1 mouse cellular context compared by ENCODE assay signal in the genomic region with DNA sequence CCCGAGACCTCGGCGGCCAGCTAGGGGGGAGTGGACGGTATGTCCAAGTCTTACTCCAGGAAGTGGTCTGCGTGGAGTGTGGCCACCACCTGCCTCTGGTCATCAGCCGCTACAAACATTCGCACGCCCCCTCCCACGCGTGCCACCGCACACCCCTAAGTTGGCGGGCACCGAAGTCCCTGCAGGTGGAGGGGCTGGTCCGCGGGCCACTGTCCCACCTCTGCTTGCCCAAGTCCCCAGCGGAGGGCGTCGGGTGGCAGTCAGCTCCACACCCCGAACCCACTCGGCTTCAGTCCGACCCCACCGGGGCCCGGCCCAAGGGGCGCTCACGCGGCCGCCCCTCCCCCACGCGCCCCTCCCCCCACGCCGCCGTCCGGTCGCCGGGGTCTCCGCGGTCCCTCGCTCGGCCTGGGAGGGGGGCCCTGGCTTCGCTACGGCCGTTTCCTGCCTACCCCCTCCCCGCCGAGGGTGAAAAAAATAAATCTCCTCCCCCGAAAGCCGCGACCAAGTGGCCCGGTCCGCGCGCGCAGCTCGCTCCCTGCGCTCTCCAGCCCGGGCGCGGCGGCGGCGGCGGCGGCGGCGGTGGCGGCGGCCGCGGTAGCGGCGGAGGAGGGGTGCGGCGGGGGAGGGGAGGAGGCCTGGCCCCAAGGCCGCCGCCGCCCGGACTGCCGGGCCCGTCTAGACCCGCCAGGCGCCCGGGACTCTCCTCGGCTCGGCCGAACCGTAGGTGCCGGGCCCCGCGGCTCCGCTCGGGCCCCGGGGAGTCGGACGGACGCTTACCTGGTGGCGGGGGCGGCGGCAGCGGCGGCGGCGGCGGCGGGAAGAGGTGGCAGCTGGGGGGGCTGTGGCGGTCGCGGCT.
TF ChIP-seq lines count a peak whose summit lies in the region.

No protein-coding gene starts in this region.

TF ChIP-seq in CH12.LX, 34 proteins besides CTCF, POLR2A, EP300 and RAD21 (continued from another document):
- TF ChIP-seq CHD2 (IDR thresholded peaks at IDR 0.05; ENCODE audit: low read length) (peak; percentile 94), SIN3A (IDR thresholded peaks at IDR 0.05; ENCODE audit: low read length) (peak; percentile 57; the same call in 1 of the 2 replicates), ZC3H11A (IDR thresholded peaks at IDR 0.05; ENCODE audit: low read depth, low read length) (no peak), MYC (IDR thresholded peaks at IDR 0.05; ENCODE audit: low read depth, low read length) (no peak), ZKSCAN1 (IDR thresholded peaks at IDR 0.05; ENCODE audit: borderline replicate concordance, low read depth, low read length) (no peak), ELF1 (IDR thresholded peaks at IDR 0.05; ENCODE audit: low read depth, low read length) (peak; percentile 25; the same call in 1 of the 2 replicates), NRF1 (IDR thresholded peaks at IDR 0.05; ENCODE audit: low read depth, low read length) (peak; percentile 58; the same call in 1 of the 2 replicates), ZNF384 (IDR thresholded peaks at IDR 0.05; ENCODE audit: low read depth, low read length) (peak; percentile 79), POLR2AphosphoS2 (IDR thresholded peaks at IDR 0.05; ENCODE audit: low read depth, low read length) (no peak), ZMIZ1 (IDR thresholded peaks at IDR 0.05; ENCODE audit: low read depth, low read length) (no peak)
